Mouse (Mus musculus) ovary, adult 2 months (tissue): Measurements from ENCODE around the gene Lhx9. TPM values are rescaled to one million over a fixed set of nuclear protein-coding genes. Genes with fewer than 3 reads are reported as not detected.

Experiments
- polyA plus RNA-seq: library from polyadenylated mRNA; depleted of rRNA; stranded (reverse); fragments of >200 nt; gene quantifications from 2 replicates; pipeline ENCODE4 v1.2.3, GENCODE M21; 2012; rRNA removed

Lhx9 gene
- 5.1 and 5.8 TPM in 2 replicates for polyA plus RNA-seq

DNA sequence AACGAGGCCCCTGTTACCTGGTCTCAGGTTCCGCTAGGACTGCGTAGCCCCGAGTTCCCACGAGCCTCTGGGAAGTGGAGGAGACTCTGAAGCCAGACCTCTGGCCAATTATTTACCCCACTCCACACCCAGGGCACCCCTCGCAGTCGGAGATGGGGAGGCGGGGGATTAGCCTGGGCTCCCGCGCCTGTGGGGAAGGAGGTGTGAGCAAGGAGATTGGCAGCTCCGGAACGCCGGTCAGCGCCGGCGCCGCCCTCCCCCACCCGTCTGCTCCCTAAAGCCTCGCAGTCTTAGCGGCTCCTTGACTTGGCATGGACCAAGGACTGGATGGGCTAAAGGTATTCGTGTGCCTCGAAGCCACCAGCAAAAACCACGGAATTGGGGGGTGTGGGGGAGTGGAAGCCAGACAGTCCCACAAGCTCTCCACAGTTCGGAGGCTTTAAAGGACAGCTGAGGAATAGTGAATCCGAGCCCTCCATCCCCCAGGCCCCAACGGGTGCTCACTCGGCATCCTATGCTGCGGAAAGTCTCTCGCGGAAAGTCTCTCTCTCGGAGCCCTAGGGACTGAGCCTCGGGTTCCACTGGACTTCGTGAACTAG is at the start of gene Lhx9:
Lhx9 (minus strand) TSS at position 67 of the 599 bp plus-strand sequence.

DNA sequence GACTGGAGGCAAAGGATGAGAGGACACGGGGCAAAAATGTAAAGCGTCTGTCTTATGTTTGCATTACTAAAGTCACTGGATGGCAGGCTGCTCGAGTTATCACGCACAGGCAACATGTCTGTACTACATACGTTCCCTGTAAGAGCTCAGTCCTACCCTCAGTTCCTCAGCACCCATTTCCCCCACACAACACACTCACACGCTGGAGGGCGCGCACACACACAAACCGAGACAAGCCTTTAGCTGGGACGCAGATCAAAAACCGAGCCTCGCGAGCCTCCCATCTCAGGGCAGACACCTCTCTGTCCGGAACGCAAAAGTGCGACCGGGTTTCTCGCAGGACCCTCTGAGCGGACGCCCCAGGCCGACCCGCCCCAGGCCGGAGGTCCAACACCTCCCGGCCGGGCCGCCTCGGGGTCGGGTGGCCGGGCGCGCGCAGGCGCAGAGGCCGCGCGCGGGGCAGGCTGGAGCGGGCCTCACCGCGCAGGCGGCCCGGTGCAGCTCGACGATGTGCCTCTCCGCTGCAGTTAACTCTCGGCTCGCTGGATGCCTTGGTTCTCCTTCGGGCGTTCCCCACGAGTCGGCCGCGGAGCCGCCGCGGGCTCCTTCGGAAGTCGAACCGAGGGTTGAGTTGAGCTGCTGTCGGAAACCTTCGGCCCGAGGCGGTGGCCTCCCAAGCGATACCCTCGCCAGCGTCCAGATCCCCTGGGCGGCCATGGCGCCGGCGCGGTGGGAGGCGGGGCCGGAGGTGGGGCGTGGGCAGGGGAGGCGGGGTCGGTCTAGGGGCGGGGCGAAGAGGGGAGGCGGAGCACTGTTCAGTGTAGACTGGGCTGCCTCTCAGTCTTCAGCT is 7.9 kb upstream of the Lhx9 start, which contains the start of gene 2310009B15Rik:
2310009B15Rik (minus strand) TSS at position 752 of the 850 bp plus-strand sequence.

Other genes with a start within 250 kb of the Lhx9 start
- gene Nek7, start 228.4 kb downstream of the Lhx9 start, polyA plus RNA-seq: 8.2 and 10.9 TPM in 2 replicates
- gene 2310009B15Rik, start 8.3 kb upstream of the Lhx9 start, polyA plus RNA-seq: 47.7 and 53.6 TPM in 2 replicates
- 11.5 and 17.6 TPM in 2 replicates for gene Dennd1b, start 114.9 kb upstream of the Lhx9 start, polyA plus RNA-seq